Mouse (Mus musculus): ENCODE measurements around the gene B9d2. TPM values are rescaled to one million over a fixed set of nuclear protein-coding genes. Genes with fewer than 3 reads are reported as not detected.

The B9d2 gene
- 10 to 100 TPM; 24.9 to 25.6 TPM for total RNA-seq (2023)

DNA sequence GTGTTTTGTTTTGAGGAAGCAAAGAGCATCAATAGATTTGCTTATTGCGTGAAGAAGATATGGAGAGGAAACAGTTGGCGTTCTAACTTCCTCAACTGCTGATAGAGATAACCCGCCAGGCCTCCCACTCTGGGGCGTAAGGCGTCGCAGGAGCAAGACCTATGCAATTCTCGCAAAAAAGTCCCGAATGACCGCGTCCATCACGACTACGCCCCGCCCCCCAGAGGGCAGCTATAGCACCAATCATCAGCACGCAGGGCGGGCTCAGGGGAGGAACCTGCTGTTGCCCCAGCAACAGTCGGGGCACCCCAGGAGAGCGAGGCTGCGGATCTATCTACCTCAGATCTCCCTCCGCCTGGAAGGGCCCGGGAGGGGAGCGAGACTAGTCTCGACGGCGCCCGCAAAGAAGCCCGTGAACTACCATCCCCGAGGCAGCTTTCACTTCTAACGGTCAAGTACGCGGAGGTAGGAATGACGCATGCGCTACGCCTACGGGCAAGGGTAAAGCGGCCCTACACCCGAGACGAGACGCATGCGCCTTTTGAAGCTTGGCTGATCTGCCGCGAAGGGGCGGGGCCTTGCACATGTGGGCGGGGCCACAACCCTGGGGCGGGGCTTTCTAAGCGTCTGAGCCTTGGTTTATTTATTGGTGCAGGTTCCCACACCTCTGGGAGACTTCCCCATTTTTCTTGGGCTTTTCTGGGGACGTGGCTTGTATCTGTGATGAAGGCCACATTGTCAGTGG is at the start of gene B9d2:
B9d2 (plus strand) TSS at position 267 of the 745 bp plus-strand sequence.

DNA sequence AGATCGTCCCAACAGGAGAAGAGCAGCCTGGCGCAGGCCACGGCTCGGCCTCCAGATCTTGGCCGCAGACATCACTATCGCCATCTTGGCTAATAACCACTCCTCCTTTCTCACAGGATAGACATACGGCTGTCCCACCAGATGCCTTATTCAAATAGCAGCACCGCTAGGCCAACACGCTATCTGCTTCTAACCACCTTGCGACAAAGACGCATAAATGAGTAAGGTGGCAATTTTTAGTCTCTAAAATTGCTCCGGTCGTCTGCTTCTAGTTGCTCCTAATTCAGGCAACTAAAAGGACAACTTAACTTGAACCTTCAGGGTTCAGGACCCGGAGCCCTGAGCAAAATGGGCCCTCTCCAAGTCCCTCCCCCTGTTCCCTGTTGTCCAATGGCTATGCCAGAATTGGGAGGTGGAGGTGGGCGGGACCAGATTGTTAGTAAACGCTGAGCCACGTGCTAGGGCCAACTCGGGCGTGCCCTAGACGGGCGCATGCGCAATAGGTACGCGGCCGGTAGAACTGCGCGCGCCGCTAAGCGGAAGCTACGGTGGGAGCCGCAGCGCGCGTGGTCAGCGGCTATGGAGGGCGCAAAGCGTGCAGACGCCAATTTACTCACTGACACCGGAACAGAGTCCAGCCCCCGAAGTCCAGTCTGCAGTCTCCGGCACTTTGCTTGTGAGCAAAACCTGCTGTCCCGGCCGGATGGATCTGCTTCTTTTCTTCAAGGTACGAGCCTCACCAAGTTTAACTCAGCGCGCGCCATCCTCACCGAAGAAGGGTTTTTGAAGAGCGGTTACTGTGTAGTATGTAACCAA is 21.7 kb upstream of the B9d2 start, which contains the start of the genes Bckdha and Exosc5:
Bckdha (minus strand) TSS at position 325 of the 816 bp plus-strand sequence.
Exosc5 (plus strand) TSS at position 508 of the 816 bp plus-strand sequence.

GRCm38 (mm10) chr7:25674719-25675300 is 5.8 kb upstream of the B9d2 start, which contains the start of gene Tmem91:
TSS of gene Tmem91 (minus strand) at chr7:25675166.

DNA sequence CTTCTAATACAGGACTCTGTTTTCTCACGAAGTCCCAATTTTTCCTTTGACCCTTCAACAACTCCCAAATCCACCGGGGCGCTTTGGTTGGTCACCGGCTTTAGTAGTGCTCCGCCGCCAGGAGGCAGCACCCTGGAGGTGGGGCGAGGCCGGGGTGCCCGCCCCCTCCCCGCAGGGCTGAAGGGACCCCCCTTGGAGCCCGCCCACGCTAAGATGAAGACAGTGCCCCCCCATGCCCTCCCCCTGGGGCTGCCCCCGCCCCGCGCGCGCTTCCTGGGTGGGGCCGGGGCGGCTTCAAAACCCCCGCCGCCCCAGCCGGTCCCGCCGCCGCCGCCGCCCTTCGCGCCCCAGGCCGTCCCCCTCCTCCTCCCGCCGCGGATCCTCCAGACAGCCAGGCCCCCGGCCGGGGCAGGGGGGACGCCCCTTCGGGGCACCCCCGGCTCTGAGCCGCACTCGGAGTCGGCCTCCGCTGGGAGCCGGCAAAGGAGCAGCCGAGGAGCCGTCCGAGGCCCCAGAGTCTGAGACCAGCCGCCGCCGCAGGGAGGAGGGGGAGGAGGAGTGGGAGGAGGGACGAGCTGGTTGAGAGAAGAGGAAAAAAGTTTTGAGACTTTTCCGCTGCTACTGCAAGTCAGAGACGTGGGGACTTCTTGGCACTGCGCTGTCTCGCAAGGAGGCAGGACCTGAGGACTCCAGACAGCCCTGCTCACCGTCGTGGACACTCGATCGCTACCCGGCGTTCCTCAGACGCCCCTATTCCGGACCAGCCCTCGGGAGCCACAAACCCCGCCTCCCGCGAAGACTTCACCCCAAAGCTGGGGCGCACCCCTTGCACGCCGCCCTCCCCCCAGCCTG is 6.3 kb downstream of the B9d2 start, which contains the start of gene Tgfb1:
Tgfb1 (plus strand) TSS at position 323 of the 852 bp plus-strand sequence.

GRCm38 (mm10) chr7:25718788-25719417 is 38.3 kb downstream of the B9d2 start, which contains the start of gene Ccdc97:
TSS of gene Ccdc97 (minus strand) at chr7:25719088.

Other genes starting within 250 kb of the B9d2 start
- 100 to 1,000 TPM; 260 to 292 TPM for gene Ceacam1, start 203.2 kb upstream of the B9d2 start, total RNA-seq (2023)
- gene Ceacam2, start 140.9 kb upstream of the B9d2 start, total RNA-seq (2023) = 10 to 100 TPM; 33.7 to 37.6 TPM
- not detected for gene Erich4, start 64.9 kb upstream of the B9d2 start, total RNA-seq (2023)
- 10 to 100 TPM; 15.4 to 16.4 TPM for gene Dmac2, start 61.4 kb upstream of the B9d2 start, total RNA-seq (2023)
- 10 to 100 TPM; 18.8 to 19.7 TPM for gene B3gnt8, start 54.1 kb upstream of the B9d2 start, total RNA-seq (2023)
- gene Bckdha, start 21.8 kb upstream of the B9d2 start, total RNA-seq (2023) = 10 to 100 TPM; 34.9 to 39.7 TPM
- 10 to 100 TPM; 29.7 to 32.1 TPM for gene Exosc5, start 21.6 kb upstream of the B9d2 start, total RNA-seq (2023)
- gene Tmem91, start 5.6 kb upstream of the B9d2 start, total RNA-seq (2023) = under 1 TPM in 1 of 2 experiments, not detected in 1; 0.71 TPM
- 100 to 1,000 TPM; 177 to 185 TPM for gene Tgfb1, start 6.2 kb downstream of the B9d2 start, total RNA-seq (2023)
- 10 to 100 TPM; 53.4 to 61.4 TPM for gene Ccdc97, start 38.3 kb downstream of the B9d2 start, total RNA-seq (2023)
- 100 to 1,000 TPM; 215 to 216 TPM for gene Hnrnpul1, start 74.0 kb downstream of the B9d2 start, total RNA-seq (2023)
- gene Axl, start 107.9 kb downstream of the B9d2 start, total RNA-seq (2023) = 1 to 10 TPM; 3.4 to 6.4 TPM
- not detected for gene Cyp2s1, start 136.1 kb downstream of the B9d2 start, total RNA-seq (2023)
- gene Cyp2b10, start 216.8 kb downstream of the B9d2 start, total RNA-seq (2023) = not detected